Mouse (Mus musculus) small intestine, adult 2 months (tissue): ENCODE results near the gene Zfp697.

Experiments
- CTCF ChIP-seq: fragments of 200-500 bp; IDR thresholded peaks from 2 replicates; pipeline ENCODE4 v1.5.1; 2012; ENCODE audit warnings: low read depth, mild to moderate bottlenecking, control low read depth, inconsistent platforms, low read length, moderate library complexity, mixed read lengths; ENCODE audit not compliant: insufficient replicate concordance, insufficient read length; ENCODE audit errors: extremely low read depth
- POLR2A ChIP-seq: fragments of 200-500 bp; IDR thresholded peaks from 2 replicates; pipeline ENCODE4 v1.6.1; 2012; ENCODE audit warnings: low read depth, mild to moderate bottlenecking, control low read depth, inconsistent platforms, low read length, moderate library complexity

DNA sequence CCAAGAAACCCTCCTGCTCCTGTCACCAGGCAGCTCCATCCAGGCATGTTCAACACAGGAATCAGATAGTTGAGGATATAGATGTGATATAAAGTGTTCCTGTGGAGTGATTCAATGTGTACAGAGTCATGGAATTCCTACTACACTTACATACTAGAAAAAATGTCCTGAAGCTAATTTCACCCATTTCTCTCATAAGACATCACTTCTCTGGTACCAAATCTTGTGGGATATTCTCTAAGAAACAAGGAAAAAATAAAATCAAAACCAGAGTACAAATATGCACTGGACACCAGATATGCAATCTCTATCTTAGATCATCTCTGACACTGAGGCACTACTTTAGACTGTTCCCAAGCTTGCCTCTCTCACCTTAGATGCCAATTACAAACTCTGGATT is 247.9 kb downstream of the Zfp697 start, which contains the start of gene Hsd3b5:
- no peak for TF ChIP-seq POLR2A
- TF ChIP-seq CTCF = no peak
